Mouse (Mus musculus) kidney, adult 2 months (tissue): ENCODE data around the gene Rnf187.

Source experiments
- CTCF ChIP-seq: fragments of 200-500 bp; conservative IDR thresholded peaks from 2 replicates; pipeline ENCODE4 v1.5.1; 2011; ENCODE audit warnings: low read depth, mild to moderate bottlenecking, control low read depth, low read length, moderate library complexity, mixed read lengths; ENCODE audit not compliant: insufficient read depth, insufficient read length
- POLR2A ChIP-seq: fragments of 200-500 bp; IDR thresholded peaks from one replicate; pipeline ENCODE4 v1.6.1; 2011; ENCODE audit warnings: low read depth, low read length, control low read depth

DNA sequence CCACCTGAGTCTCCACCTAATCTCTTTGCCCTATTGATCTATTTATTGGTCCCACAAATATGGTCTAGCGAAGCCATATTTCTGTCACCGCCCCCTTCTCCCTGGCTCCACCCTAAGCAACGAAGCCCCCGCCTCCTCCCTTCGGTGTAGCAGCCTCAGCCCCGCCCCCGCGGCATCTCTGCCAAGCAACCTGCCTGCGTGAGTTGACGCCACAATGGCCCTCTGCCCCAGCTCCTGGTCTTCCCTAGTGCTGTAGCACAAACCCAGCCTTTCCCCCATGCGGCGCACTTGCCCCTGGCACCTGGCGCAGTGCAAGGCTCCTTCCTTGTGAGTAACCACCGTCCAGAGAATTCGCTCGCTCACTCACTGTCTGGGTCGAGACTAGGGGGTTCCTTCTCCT is 24.8 kb upstream of the Rnf187 start:
- TF ChIP-seq CTCF (no peak), POLR2A (no peak)
